Mouse (Mus musculus) heart, adult 9 months (tissue): Measurements from ENCODE around the gene Sema4a.

Experiments used
- DNase-seq, 2 experiments: peaks; one replicate each; pipeline ENCODE4 v3.0.0; 2022; ENCODE audit warnings: low spot score in 2 of 2

The Sema4a gene

GRCm38 (mm10) chr3:88486887-88487286 is 25.9 kb upstream of the Sema4a start:
- DNase-seq, result no peak

GRCm38 (mm10) chr3:88486043-88486442 is 25.1 kb upstream of the Sema4a start:
- no peak for DNase-seq

GRCm38 (mm10) chr3:88484597-88485316 is 23.8 kb upstream of the Sema4a start:
- DNase-seq, result no peak

GRCm38 (mm10) chr3:88483621-88484020 is 22.6 kb upstream of the Sema4a start:
- DNase-seq, result peak in 1 of 2 experiments; percentile 31

GRCm38 (mm10) chr3:88483141-88483540 is 22.2 kb upstream of the Sema4a start:
- DNase-seq, result no peak

GRCm38 (mm10) chr3:88482336-88482735 is 21.4 kb upstream of the Sema4a start:
- no peak for DNase-seq

GRCm38 (mm10) chr3:88481372-88482040 is 20.5 kb upstream of the Sema4a start:
- no peak for DNase-seq

GRCm38 (mm10) chr3:88480679-88481078 is 19.7 kb upstream of the Sema4a start:
- DNase-seq, result no peak

- no peak for DNase-seq
These were observed 18.8 kb upstream of the Sema4a start for GRCm38 (mm10) chr3:88479828-88480227.

GRCm38 (mm10) chr3:88479163-88479562 is 18.2 kb upstream of the Sema4a start:
- no peak for DNase-seq

- peak in 1 of 2 experiments; percentile 78 for DNase-seq
These were observed 16.8 kb upstream of the Sema4a start for GRCm38 (mm10) chr3:88477735-88478134.

- no peak for DNase-seq
These were observed 15.4 kb upstream of the Sema4a start for GRCm38 (mm10) chr3:88476403-88476802.

GRCm38 (mm10) chr3:88473571-88473970 is 12.6 kb upstream of the Sema4a start:
- no peak for DNase-seq

GRCm38 (mm10) chr3:88473020-88473419 is 12.0 kb upstream of the Sema4a start:
- no peak for DNase-seq

GRCm38 (mm10) chr3:88470943-88471479 is 10.0 kb upstream of the Sema4a start:
- DNase-seq, result no peak

- DNase-seq, result no peak
These were observed 8.5 kb upstream of the Sema4a start for GRCm38 (mm10) chr3:88469466-88469865.

GRCm38 (mm10) chr3:88467116-88467824 is 6.3 kb upstream of the Sema4a start:
- peak; percentile 70 to 81 for DNase-seq

GRCm38 (mm10) chr3:88465127-88465526 is 4.1 kb upstream of the Sema4a start:
- DNase-seq, result no peak

- DNase-seq, result no peak
These were observed 3.4 kb upstream of the Sema4a start for GRCm38 (mm10) chr3:88464425-88464824.

GRCm38 (mm10) chr3:88460029-88460428 is 953 bp downstream of the Sema4a start:
- no peak for DNase-seq

- no peak for DNase-seq
These were observed 2.2 kb downstream of the Sema4a start for GRCm38 (mm10) chr3:88458778-88459219.
